Mouse (Mus musculus): Measurements from ENCODE around the gene Ubqln4. TPM values are rescaled to one million over a fixed set of nuclear protein-coding genes. Genes with fewer than 3 reads are reported as not detected.

Gene Ubqln4
- polyA plus RNA-seq, 1 experiment from 2014 or later = 46.5 TPM

DNA sequence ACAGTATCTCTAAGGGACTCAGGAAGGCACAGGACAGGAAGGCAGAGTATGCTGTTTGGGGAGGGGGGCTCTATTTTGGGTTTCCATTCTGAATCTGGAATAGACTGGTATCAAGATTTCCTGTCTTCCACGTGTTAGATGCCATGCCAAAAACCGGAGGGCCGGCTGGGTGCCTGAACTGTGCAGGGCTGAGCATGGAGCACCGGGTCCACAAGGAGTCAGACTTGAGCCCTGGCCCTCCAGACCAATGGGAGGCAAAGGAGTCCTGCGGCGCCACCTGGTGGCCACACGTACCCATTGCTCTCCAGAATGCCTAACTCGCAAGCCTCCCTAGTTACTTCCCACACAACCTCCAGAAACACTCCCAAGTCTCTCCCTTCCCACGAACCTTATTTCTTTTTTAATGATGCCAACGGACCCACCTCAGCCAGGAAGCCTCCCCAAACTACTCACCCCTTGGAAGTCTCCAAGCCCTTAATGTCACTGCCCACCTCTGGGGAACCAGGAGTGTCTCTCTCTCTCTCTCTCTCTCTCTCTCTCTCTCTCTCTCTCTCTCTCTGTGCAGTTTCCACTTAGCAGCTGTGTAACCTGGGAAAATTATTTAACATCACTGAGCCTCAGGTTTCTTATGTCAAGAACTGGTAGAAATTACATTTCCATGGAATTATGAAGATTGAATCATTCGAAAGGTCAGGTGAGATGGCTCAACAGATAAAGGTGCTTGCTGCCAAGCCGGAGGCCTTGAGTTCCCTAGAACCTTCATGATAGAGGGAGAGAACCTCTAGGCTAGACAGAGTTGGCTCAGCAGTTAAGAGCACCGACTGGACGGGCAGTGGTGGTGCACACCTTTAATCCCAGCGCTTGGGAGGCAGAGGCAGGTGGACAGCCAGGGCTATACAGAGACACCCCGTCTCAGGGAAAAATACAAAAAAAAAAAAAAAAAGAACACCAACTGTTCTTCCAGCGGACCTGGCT is 27.1 kb upstream of the Ubqln4 start:
- Histone ChIP-seq H3K4me1 (replicated peaks) (peaks cover 46% of the 10 kb centered on the region), H3K4me3 (no peak overlapping the region), H3K27me3 (replicated peaks) (no peaks in the 10 kb centered on the region), H3K9ac (peak overlapping the region; percentile 34; the same call in 1 of the 2 replicates), H3K27ac (ENCODE audit: poor library complexity, severe bottlenecking) (no peak overlapping the region), H3K4me2 (no peak overlapping the region), H3K9me3 (replicated peaks) (no peaks in the 10 kb centered on the region), H3K36me3 (peaks cover 23% of the 10 kb centered on the region)
- peak; percentile 69 for ATAC-seq (ENCODE audit: insufficient number of reproducible peaks, low FRiP score)
- WGBS = 32% methylated on average over 17 of the region's 17 CpGs

DNA sequence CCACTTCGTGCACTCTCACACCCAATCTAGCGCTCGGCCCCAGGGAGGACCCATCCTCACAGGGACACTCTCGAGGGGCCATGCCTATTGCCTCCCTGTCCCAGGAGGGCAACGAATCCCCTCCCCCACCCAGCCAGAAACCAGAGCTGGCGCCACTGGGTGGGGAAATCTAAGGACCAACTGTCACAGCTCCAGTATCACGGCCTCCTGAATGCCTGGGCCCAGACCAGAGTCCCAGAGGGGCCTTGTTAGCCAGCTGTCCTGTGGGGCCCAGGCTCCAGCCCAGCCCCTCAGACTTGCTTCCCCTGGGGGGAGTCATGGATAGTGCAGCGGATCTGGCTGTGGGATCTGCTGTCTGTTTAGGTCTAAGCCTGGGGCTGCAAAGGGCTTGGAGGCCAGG is 26.0 kb upstream of the Ubqln4 start:
- no peak for ATAC-seq (ENCODE audit: insufficient number of reproducible peaks, low FRiP score)
- H3K4me1 ChIP-seq (replicated peaks) = peaks cover 46% of the 10 kb centered on the region
- peak overlapping the region; percentile 44 for H3K4me2 ChIP-seq
- no peaks in the 10 kb centered on the region for H3K27me3 ChIP-seq (replicated peaks)
- H3K36me3 ChIP-seq = peaks cover 23% of the 10 kb centered on the region
- peak overlapping the region; percentile 19 for H3K27ac ChIP-seq (ENCODE audit: poor library complexity, severe bottlenecking)
- WGBS = 15% methylated on average over 8 of the region's 8 CpGs
- H3K9me3 ChIP-seq (replicated peaks) = no peaks in the 10 kb centered on the region
- no peak overlapping the region for H3K4me3 ChIP-seq
- H3K9ac ChIP-seq = peak overlapping the region; percentile 27

DNA sequence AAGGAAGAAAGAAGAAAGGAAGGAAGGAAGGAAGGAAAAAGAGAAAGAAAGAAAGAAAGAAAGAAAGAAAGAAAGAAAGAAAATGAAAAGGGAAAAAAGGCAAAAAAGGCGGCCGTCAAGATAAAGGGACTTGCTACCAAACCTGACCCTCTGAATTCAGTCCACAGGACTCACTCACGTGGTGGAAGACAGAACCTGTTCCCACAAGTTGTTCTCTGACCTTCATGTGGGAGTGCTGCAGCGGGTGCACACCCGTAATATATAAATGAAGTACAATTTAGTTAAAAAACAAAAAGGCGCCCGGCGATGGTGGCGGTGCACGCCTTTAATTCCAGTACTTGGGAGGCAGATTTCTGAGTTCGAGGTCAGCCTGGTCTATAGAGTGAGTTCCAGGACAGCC is 24.9 kb upstream of the Ubqln4 start:
- H3K4me2 ChIP-seq = peak overlapping the region; percentile 88; the same call in 1 of the 2 replicates
- H3K27me3 ChIP-seq (replicated peaks) = no peaks in the 10 kb centered on the region
- no peaks in the 10 kb centered on the region for H3K9me3 ChIP-seq (replicated peaks)
- ATAC-seq (ENCODE audit: insufficient number of reproducible peaks, low FRiP score) = no peak
- H3K4me3 ChIP-seq = no peak overlapping the region
- H3K36me3 ChIP-seq = peaks cover 17% of the 10 kb centered on the region
- H3K9ac ChIP-seq = no peak overlapping the region
- WGBS = 82% methylated on average over 11 of the region's 11 CpGs
- H3K4me1 ChIP-seq (replicated peaks) = peaks cover 47% of the 10 kb centered on the region
- peak overlapping the region; percentile 95; the same call in 1 of the 2 replicates for H3K27ac ChIP-seq (ENCODE audit: poor library complexity, severe bottlenecking)

DNA sequence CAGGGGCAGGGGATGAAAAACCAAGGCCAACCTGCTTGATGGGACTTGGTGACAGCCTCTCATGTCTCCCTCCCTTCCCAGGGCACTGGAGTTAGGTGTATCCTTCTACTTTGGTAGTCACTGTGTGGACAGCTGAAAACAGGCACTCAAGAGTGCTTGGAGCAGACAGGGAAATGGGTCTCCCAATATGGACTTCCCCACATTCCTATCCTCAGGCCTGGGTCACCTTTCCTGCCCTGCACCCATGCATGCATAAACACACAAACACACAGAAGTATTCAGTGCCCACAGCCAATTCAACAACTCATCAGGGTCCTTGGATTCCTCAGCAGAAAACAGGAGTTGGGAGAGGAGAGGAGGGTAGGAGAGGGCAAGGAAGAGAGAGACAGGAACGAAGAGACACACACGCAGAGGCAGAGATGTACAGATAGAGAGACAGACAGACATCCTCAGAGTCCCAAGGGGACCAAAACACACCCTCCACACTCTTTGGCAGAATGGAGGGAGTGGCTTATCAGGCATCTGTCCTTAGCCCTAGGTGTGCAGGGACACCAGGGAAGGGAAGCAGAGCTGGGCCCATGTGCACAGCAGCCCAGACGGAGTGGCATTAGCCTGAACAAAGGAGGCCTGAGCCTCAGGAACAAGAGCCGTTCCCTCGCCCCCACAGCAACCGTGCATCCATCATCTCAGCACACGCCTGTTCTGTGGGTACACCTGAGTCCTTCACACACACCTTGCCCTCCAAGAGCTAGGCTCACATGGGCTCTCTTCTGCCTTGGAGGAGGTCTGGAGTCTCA is 24.2 kb upstream of the Ubqln4 start:
- Histone ChIP-seq H3K27ac (ENCODE audit: poor library complexity, severe bottlenecking) (peak overlapping the region; percentile 95), H3K4me2 (peak overlapping the region; percentile 88), H3K4me3 (peak overlapping the region; percentile 83), H3K36me3 (peaks cover 10% of the 10 kb centered on the region), H3K9me3 (replicated peaks) (no peaks in the 10 kb centered on the region), H3K27me3 (replicated peaks) (no peaks in the 10 kb centered on the region), H3K9ac (peak overlapping the region; percentile 54), H3K4me1 (replicated peaks) (peaks cover 55% of the 10 kb centered on the region)
- 38% methylated on average over 7 of the region's 7 CpGs for WGBS
- ATAC-seq (ENCODE audit: insufficient number of reproducible peaks, low FRiP score) = no peak

DNA sequence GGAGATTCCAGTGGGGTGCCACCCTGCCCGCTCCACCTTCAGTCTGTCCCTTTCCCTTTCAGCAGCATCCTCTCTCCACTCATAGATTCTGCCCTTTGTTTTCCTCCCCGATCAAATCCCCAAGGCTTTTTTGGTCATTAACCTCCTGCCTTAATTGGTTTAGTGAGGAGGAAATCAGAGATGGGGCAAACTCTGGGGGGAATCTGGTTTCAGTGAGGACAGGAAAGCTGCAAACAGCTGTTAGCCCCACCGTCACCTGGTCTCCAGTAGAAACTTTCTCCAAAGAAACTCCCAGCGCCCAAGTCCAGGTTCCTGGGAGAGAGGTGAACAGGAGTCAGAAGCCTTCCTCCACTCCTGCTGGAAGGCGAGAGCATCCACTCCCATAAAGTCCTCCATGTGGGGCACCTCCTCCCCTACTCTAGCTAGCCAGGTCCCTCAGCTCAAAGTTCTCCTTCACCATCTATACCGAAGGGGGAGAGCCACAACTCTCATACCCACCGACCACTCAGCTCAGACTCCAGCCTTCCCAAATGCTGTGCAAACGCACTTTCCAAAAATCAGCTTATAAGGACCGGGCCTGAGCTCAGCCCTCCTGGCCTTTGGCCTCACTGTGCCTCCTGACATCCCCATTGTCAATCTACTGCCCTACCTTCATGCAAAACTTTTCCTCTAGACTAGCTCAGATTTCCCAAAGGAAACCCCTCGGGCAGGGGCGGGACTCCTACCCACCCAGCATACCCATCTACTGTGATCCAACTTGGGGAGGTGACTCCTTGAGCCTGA is 23.3 kb upstream of the Ubqln4 start:
- 24% methylated on average over 11 of the region's 11 CpGs for WGBS
- no peaks in the 10 kb centered on the region for H3K27me3 ChIP-seq (replicated peaks)
- no peaks in the 10 kb centered on the region for H3K9me3 ChIP-seq (replicated peaks)
- H3K9ac ChIP-seq = peak overlapping the region; percentile 54
- H3K36me3 ChIP-seq = peaks cover 4% of the 10 kb centered on the region
- peak overlapping the region; percentile 83 for H3K4me3 ChIP-seq
- ATAC-seq (ENCODE audit: insufficient number of reproducible peaks, low FRiP score) = no peak
- peak overlapping the region; percentile 88 for H3K4me2 ChIP-seq
- H3K4me1 ChIP-seq (replicated peaks) = peaks cover 64% of the 10 kb centered on the region
- peak overlapping the region; percentile 95 for H3K27ac ChIP-seq (ENCODE audit: poor library complexity, severe bottlenecking)

DNA sequence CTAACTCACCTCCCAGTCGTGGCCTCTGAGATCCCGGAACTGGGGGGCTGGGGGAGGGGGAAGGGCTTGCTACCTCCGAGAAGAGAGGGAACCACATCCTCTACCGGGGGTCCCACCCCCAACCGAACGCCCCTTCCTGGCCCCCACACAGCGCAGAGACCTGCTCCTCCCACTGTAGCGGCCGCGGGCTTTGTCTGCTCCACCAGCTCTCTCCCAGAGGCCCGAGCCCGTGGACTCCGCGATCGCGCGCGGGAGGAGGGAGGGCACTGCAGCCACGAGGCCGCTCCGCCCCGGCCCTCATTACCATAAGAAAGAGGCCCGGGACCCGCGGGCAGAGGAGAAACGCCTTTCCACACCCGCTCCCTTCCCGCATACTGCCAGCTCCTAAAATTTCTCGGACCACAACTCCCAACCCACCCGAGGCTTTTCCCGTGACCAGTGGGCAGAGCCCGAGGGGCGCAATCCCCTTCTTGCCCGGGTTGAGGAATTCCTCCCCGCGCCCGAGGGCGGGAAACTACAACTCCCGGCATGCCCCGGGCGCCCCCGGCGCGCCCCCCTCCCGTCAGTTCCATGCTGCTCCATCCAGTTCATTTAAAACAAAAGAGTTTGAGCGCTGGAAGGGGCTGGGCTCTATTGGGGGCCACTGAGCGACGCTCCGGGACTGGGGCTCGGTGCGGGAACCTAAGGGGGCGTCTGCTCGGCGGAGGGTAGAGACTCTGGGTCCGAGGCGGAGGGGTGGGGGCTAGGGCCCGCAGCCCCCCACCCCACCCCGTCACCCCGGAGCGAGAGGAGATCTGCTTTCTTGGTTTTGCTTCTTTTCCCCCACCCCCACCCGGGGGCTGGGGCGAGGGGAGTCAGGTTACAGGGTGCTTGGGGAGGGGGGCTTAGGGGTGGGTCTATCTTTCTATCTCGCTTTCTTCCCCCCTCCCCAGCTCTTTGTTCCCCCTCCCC is 21.9 kb upstream of the Ubqln4 start:
- Histone ChIP-seq H3K4me1 (replicated peaks) (peaks cover 68% of the 10 kb centered on the region), H3K9me3 (replicated peaks) (no peaks in the 10 kb centered on the region), H3K27ac (ENCODE audit: poor library complexity, severe bottlenecking) (peak overlapping the region; percentile 95), H3K4me2 (peak overlapping the region; percentile 88), H3K27me3 (replicated peaks) (no peaks in the 10 kb centered on the region), H3K36me3 (peaks cover 11% of the 10 kb centered on the region), H3K4me3 (peak overlapping the region; percentile 83), H3K9ac (peak overlapping the region; percentile 97)
- WGBS = 1% methylated on average over 59 of the region's 63 CpGs
- ATAC-seq (ENCODE audit: insufficient number of reproducible peaks, low FRiP score) = peak; percentile 81

DNA sequence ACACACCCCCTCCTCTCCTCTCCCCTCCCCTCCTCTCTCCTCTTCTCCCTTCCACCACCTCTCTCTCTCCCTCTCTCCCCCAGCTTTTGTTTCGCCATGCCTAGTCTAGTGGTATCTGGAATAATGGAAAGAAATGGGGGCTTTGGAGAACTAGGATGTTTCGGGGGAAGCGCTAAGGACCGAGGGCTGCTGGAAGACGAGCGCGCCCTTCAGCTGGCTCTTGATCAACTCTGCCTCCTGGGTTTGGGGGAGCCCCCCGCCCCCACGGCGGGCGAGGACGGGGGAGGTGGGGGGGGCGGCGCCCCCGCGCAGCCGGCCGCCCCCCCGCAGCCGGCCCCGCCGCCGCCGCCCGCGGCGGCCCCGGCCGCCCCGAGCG is 21.3 kb upstream of the Ubqln4 start, which contains the start of gene Mex3a:
Gene Mex3a (plus strand): TSS at position 97 of the 376 bp plus-strand sequence.
- ATAC-seq (ENCODE audit: insufficient number of reproducible peaks, low FRiP score) = no peak
- Histone ChIP-seq H3K27me3 (replicated peaks) (no peaks in the 10 kb centered on the region), H3K4me2 (peak within 1 kb of the TSS; percentile 88), H3K4me3 (peak within 1 kb of the TSS; percentile 83), H3K9ac (peak within 1 kb of the TSS; percentile 97), H3K27ac (ENCODE audit: poor library complexity, severe bottlenecking) (peak within 1 kb of the TSS; percentile 95), H3K36me3 (peaks cover 18% of the 10 kb centered on the region), H3K9me3 (replicated peaks) (no peaks in the 10 kb centered on the region), H3K4me1 (replicated peaks) (peaks cover 70% of the 10 kb centered on the region)
- 7% methylated on average over 24 of the region's 31 CpGs for WGBS

DNA sequence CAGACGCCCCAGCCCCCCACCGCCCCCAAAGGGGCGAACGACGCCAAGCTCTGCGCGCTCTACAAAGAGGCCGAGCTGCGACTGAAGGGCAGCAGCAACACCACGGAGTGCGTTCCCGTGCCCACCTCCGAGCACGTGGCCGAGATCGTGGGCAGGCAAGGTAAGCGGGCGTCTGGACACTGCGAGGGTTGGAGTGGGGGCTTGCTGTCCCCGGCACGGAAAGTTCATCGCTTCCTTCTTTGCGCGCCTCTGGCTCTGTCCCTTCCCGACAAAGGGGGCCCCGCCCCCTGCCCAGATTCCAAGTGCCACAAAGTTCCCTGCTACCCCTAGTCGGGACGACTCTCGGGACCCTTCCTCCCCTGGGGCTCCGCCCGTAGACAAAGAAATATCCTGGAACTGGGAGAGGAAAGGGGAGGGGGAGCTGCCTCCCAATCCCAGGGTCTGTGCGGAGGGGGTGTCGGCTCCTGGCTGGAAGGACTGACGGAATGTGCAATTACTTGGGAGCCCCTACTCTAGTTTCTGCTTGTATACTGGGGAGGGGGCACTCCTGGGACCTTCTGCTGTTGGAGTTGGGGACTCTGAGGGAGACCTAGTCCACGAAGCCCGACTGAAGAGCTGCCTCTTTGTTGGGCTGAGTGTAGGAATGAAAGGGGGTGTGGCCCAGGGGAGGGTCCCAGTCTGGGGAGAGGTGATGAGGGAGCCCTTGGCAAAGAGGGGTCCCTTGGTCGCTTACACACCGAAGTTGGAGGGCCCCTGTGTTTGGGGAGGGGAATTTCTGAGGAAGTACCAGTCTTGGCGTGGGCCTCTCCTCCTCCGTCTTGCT is 20.7 kb upstream of the Ubqln4 start:
- H3K4me3 ChIP-seq = peak overlapping the region; percentile 83
- no peaks in the 10 kb centered on the region for H3K27me3 ChIP-seq (replicated peaks)
- peaks cover 24% of the 10 kb centered on the region for H3K36me3 ChIP-seq
- WGBS = under 1% methylated on average over 39 of the region's 40 CpGs
- no peaks in the 10 kb centered on the region for H3K9me3 ChIP-seq (replicated peaks)
- H3K4me2 ChIP-seq = peak overlapping the region; percentile 88
- H3K4me1 ChIP-seq (replicated peaks) = peaks cover 70% of the 10 kb centered on the region
- ATAC-seq (ENCODE audit: insufficient number of reproducible peaks, low FRiP score) = peak; percentile 6
- peak overlapping the region; percentile 95 for H3K27ac ChIP-seq (ENCODE audit: poor library complexity, severe bottlenecking)
- peak overlapping the region; percentile 97 for H3K9ac ChIP-seq

DNA sequence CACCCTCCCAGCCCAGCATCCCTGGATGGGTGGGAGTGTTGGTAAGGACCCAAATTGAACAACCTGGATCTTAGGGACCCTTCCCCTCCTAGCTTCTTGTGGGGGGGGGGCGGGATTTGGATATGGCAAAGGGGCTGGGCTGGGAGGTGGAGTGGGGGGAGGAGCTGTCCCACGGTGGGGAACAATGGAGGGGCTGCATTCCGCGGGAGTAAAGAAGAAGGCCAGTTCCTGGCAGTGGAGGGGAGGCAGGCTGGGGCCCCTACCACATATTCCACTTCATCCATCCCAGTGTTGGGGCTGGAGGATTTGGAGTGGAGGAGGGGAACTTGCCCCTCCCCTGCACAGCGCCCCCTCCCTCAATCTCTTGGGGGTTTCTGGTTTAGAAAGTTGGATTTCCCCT is 19.9 kb upstream of the Ubqln4 start:
- ATAC-seq (ENCODE audit: insufficient number of reproducible peaks, low FRiP score) = no peak
- Histone ChIP-seq H3K4me2 (peak overlapping the region; percentile 88), H3K27ac (ENCODE audit: poor library complexity, severe bottlenecking) (peak overlapping the region; percentile 95), H3K27me3 (replicated peaks) (no peaks in the 10 kb centered on the region), H3K4me1 (replicated peaks) (peaks cover 72% of the 10 kb centered on the region), H3K9me3 (replicated peaks) (no peaks in the 10 kb centered on the region), H3K36me3 (peaks cover 32% of the 10 kb centered on the region), H3K9ac (peak overlapping the region; percentile 97), H3K4me3 (peak overlapping the region; percentile 83)
- WGBS = 6% methylated on average over 5 of the region's 5 CpGs

All from heart, embryonic 12.5 days (tissue).